In genomic region chr2:109402556-109402955, GRCm38 (mm10) we compare ENCODE assay signal across 28 mouse cellular contexts.
"Had no signal": no experiment of that assay in that cellular context is flagged by ENCODE, and none has a peak within 500 bp of the region (broad histone marks: within the 10 kb centered on the region; RNA-seq: fewer than 3 reads in every experiment).

No protein-coding gene starts in this region.

- H3K4me3 ChIP-seq: heart, adult 2 months; heart, embryonic 13.5 days; heart, embryonic 15.5 days; hindbrain, embryonic 13.5 days; hindbrain, embryonic 15.5 days; kidney, embryonic 15.5 days; left cerebral cortex, adult 2 months; limb, embryonic 10.5 days; limb, embryonic 12.5 days; liver, embryonic 13.5 days; liver, embryonic 15.5 days had no signal

- H3K4me1 ChIP-seq: heart, embryonic 13.5 days; heart, embryonic 15.5 days; hindbrain, embryonic 13.5 days; hindbrain, embryonic 15.5 days; kidney, embryonic 15.5 days; limb, embryonic 12.5 days; liver, embryonic 13.5 days; liver, embryonic 15.5 days had no signal

- ATAC-seq: hindbrain, postnatal 0 days; intestine, embryonic 16.5 days; liver, postnatal 0 days had no signal

- H3K36me3 ChIP-seq: heart, embryonic 13.5 days; heart, embryonic 15.5 days; hindbrain, embryonic 13.5 days; hindbrain, embryonic 15.5 days; kidney, embryonic 15.5 days; limb, embryonic 10.5 days; limb, embryonic 12.5 days; liver, embryonic 13.5 days; liver, embryonic 15.5 days had no signal

- H3K27ac ChIP-seq: heart, adult 2 months; heart, embryonic 13.5 days; heart, embryonic 15.5 days; hindbrain, embryonic 13.5 days; hindbrain, embryonic 15.5 days; hindbrain, postnatal 0 days; kidney, embryonic 15.5 days; kidney, postnatal 0 days; left cerebral cortex, adult 2 months; limb, embryonic 10.5 days; limb, embryonic 12.5 days; liver, embryonic 13.5 days; liver, embryonic 15.5 days had no signal

- DNase-seq: gastrocnemius, postnatal 14 days; gastrocnemius, postnatal 36 days; heart, adult 11 months; heart, adult 2 months; heart, postnatal 14 days; heart, postnatal 36 days; kidney, adult 18-20 months; kidney, adult 9 months; kidney, postnatal 14 days; kidney, postnatal 36 days; layer of hippocampus, adult 9-11 months; liver; liver, embryonic 13.5 days; liver, postnatal 0 days had no signal

- H3K9me3 ChIP-seq: heart, embryonic 13.5 days; heart, embryonic 15.5 days; hindbrain, embryonic 13.5 days; hindbrain, embryonic 15.5 days; kidney, embryonic 15.5 days; limb, embryonic 10.5 days; limb, embryonic 12.5 days; liver, embryonic 13.5 days; liver, embryonic 15.5 days had no signal

- H3K4me2 ChIP-seq: heart, embryonic 11.5 days; heart, embryonic 13.5 days; heart, embryonic 15.5 days; hindbrain, embryonic 13.5 days; hindbrain, embryonic 15.5 days; kidney, embryonic 15.5 days; limb, embryonic 12.5 days; liver, embryonic 11.5 days; liver, embryonic 13.5 days; liver, embryonic 15.5 days had no signal

- H3K9ac ChIP-seq: heart, embryonic 13.5 days; heart, embryonic 15.5 days; hindbrain, embryonic 13.5 days; hindbrain, embryonic 15.5 days; kidney, embryonic 15.5 days; limb, embryonic 12.5 days; liver, embryonic 13.5 days; liver, embryonic 15.5 days; liver, postnatal 0 days had no signal

- H3K27me3 ChIP-seq: heart, embryonic 13.5 days; heart, embryonic 15.5 days; hindbrain, embryonic 13.5 days; hindbrain, embryonic 15.5 days; kidney, embryonic 15.5 days; limb, embryonic 12.5 days; liver, embryonic 13.5 days; liver, embryonic 15.5 days had no signal
